Mouse (Mus musculus) granulocyte monocyte progenitor cell, adult 5-6 weeks (primary cell): ENCODE data around the gene Bmp2k. TPM values are rescaled to one million over a fixed set of nuclear protein-coding genes. Genes with fewer than 3 reads are reported as not detected.

ENCODE experiments used
- ATAC-seq: replicated peaks from 2 replicates; pipeline ENCODE4 v1.8.0; 2016; ENCODE audit warnings: mild to moderate bottlenecking, moderate TSS enrichment, inconsistent platforms; ENCODE audit not compliant: poor library complexity, severe bottlenecking
- total RNA-seq, 2 experiments: library from RNA; stranded (forward) in 1 of 2; stranded (reverse) in 1 of 2; fragments of 200-712, 200-1000 nt in 1 of 2; fragments of >200 nt in 1 of 2; fragmentation: Nextera tagmentation in 1 of 2; gene quantifications; 2 replicates each; pipeline ENCODE4 v1.2.3; 2014 to 2017

Bmp2k gene
- total RNA-seq (2014; fragmentation: Nextera tagmentation) (23.5 and 25.2 TPM in 2 replicates), total RNA-seq (2017) (16.2 and 18.1 TPM in 2 replicates)

- ATAC-seq = peak; percentile 72
Measured at GRCm38 (mm10) chr5:96997310-96997801, at the start of gene Bmp2k. Gene Bmp2k, plus strand, starts transcription at chr5:96997689.

GRCm38 (mm10) chr5:96948856-96949527 lies 48.5 kb upstream of the Bmp2k start:
- ATAC-seq = peak; percentile 64

- ATAC-seq = peak; percentile 95
Measured at GRCm38 (mm10) chr5:96949839-96950666, 47.4 kb upstream of the Bmp2k start.

- no peak for ATAC-seq
Measured at GRCm38 (mm10) chr5:96950667-96951492, 46.6 kb upstream of the Bmp2k start.

GRCm38 (mm10) chr5:96951493-96952105 lies 45.9 kb upstream of the Bmp2k start:
- ATAC-seq = no peak

GRCm38 (mm10) chr5:96954040-96954439 lies 43.4 kb upstream of the Bmp2k start:
- no peak for ATAC-seq

- ATAC-seq = no peak
Measured at GRCm38 (mm10) chr5:96954466-96955027, 42.9 kb upstream of the Bmp2k start.

GRCm38 (mm10) chr5:96956926-96957325 lies 40.6 kb upstream of the Bmp2k start:
- no peak for ATAC-seq

GRCm38 (mm10) chr5:96961122-96961521 lies 36.4 kb upstream of the Bmp2k start:
- ATAC-seq = no peak

GRCm38 (mm10) chr5:96961852-96962251 lies 35.6 kb upstream of the Bmp2k start:
- no peak for ATAC-seq

GRCm38 (mm10) chr5:96962252-96962933 lies 35.1 kb upstream of the Bmp2k start:
- ATAC-seq = no peak

GRCm38 (mm10) chr5:96962934-96963301 lies 34.6 kb upstream of the Bmp2k start:
- no peak for ATAC-seq

- peak; percentile 35; the same call in 1 of the 2 replicates for ATAC-seq
Measured at GRCm38 (mm10) chr5:96964062-96965028, 33.1 kb upstream of the Bmp2k start.

- no peak for ATAC-seq
Measured at GRCm38 (mm10) chr5:96965029-96965403, 32.5 kb upstream of the Bmp2k start.

- ATAC-seq = no peak
Measured at GRCm38 (mm10) chr5:96965503-96965902, 32.0 kb upstream of the Bmp2k start.

- peak; percentile 71 for ATAC-seq
Measured at GRCm38 (mm10) chr5:96968628-96969027, 28.9 kb upstream of the Bmp2k start.

GRCm38 (mm10) chr5:96969032-96969431 lies 28.5 kb upstream of the Bmp2k start:
- no peak for ATAC-seq
